Mouse (Mus musculus) olfactory bulb, adult 2 months (tissue): ENCODE data around the gene Hsp90ab1.

ENCODE experiments used
- CTCF ChIP-seq: fragments of 200-500 bp; IDR thresholded peaks from 2 replicates; pipeline ENCODE4 v1.5.1; 2012; ENCODE audit warnings: low read depth, mild to moderate bottlenecking, low read length, moderate library complexity; ENCODE audit not compliant: insufficient read depth
- POLR2A ChIP-seq: fragments of 200-500 bp; IDR thresholded peaks from 2 replicates; pipeline ENCODE4 v1.6.1; 2012; ENCODE audit warnings: mild to moderate bottlenecking, low read depth, low read length, moderate library complexity; ENCODE audit not compliant: insufficient read depth

GRCm38 (mm10) chr17:45566360-45567161 is 6.5 kb downstream of the Hsp90ab1 start:
- TF ChIP-seq POLR2A = 0 out of 2 replicates have a peak, but pooled peaks have one; percentile 22
- TF ChIP-seq CTCF = no peak
